Mouse (Mus musculus) CH12F3 (cell line): Measurements from ENCODE around the gene Tmem200a.

Source experiments
- in situ Hi-C: fragments of 300-500 bp; cut with MboI; formaldehyde crosslinking; loops from 2 replicates; pipeline ENCODE4 v1.14.3; 2020; ENCODE audit warnings: low sequenced_read_pairs

Tmem200a gene

DNA sequence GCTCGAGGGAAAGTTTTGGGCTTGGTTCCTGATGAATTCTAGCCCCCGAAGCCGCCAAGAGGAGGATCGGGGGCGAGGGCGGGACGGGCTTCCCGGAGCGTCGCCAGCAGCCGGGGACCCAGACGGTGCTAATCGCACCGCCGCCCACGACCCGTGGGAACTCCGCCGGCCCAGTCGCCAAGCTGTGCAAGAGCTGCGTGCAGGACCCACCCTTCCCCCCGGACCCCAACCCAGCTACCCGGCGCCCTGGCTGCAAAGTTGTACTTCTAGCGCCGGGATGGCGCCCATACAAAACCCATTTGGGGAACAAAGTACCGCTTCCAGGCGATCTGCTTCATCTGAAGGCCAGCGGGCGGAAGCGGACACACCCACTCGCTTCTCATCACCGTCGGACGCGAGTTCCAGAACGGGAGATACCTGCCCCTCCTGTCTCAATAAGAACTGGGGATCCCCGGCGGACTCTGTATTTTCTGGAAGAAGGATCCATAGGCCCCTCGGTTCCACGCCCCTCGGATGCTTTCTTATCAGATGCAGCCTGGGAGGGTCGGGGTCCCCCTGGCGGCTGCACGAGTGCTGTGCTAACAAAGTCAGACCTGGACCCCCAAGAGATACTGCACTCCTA is at the start of gene Tmem200a:
Tmem200a (minus strand) TSS at position 532 of the 622 bp plus-strand sequence.
- in situ Hi-C loops: no loop called here

GRCm38 (mm10) chr10:26119822-26120183 is 41.0 kb upstream of the Tmem200a start:
- in situ Hi-C loops: no loop called here

DNA sequence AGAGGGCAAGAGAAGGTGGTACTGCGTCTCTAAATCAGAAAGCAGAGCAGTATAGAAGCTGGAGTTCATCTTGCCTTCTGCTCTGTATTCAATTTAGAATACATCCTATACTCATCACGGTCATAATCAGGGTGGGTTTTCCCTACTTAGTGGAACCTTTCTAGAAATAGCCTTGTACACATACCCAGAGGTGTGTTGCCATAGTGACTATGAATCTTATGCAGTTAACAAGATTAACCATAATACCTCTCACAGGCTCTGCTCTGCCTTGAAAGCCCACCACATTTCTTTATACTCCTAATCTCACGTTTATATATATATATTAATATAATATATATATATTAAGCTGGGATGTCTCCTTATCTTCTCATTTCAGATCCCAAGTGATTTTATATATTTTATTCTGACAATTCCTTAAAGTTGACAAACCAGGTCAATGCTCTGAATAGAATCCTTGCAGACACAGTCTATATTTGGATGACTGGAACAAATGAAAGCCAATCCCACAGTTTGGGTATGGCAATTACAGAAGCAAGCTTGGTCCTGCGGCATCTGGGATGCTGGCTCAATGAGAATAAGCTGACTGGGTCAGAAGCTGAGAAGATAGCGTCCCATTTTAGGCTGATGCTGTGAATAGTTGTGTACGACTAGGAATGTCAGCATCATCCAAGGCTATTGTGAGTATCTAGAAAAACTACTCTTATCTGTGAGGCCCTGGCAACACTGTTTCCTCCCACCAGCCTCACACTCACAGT is 40.4 kb upstream of the Tmem200a start:
- in situ Hi-C loops: no loop called here

DNA sequence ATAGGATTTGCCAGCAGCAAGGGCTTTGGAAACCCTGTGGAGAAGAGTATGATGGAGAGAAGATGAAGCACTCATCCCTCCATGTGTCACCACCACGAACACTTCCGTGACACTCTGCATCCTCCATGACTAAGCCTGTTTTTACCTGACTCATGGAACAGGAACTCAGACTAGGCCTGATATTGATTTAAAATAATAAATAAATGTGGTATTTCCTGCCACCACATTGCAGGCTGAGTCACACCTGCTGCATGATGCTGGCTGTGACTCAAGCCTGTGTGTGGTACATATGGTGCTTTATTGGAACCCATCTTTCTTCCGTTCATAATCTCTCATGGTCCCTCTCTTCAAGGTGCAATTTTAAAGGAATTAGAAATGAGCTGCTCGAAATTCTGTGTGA is 35.6 kb upstream of the Tmem200a start:
- in situ Hi-C loops: no loop called here

GRCm38 (mm10) chr10:26103330-26103982 is 24.6 kb upstream of the Tmem200a start:
- in situ Hi-C loops: no loop called here

DNA sequence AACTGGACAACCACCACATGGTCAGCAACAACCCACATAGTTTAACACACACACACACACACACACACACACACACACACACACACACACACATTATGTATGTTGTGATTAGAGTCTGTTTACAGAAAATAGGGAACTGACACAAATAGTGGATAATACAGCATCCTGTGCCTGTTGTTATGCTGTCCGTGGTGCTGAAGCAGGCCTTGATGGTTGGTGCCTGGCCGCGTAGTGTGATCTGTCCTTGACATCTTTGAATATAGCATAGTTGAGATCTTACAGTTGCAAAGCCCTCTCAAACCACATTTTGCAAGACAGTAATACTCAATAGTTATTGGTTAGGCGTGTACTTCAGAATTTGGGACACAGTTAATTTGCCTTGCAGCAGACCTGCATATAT is 3.2 kb upstream of the Tmem200a start:
- in situ Hi-C loops: no loop called here

- in situ Hi-C loops: no loop called here
Observed at GRCm38 (mm10) chr10:26079678-26080077, 826 bp upstream of the Tmem200a start.

GRCm38 (mm10) chr10:26077671-26078481 is 976 bp downstream of the Tmem200a start, which contains the start of gene Gm9767:
Gene Gm9767 (plus strand): TSS chr10:26078255.
- in situ Hi-C loops: no loop called here

GRCm38 (mm10) chr10:26076949-26077348 is 1.9 kb downstream of the Tmem200a start:
- in situ Hi-C loops: no loop called here

GRCm38 (mm10) chr10:26071986-26072385 is 6.9 kb downstream of the Tmem200a start:
- in situ Hi-C loops: no loop called here

GRCm38 (mm10) chr10:26063071-26063470 is 15.8 kb downstream of the Tmem200a start:
- in situ Hi-C loops: no loop called here

DNA sequence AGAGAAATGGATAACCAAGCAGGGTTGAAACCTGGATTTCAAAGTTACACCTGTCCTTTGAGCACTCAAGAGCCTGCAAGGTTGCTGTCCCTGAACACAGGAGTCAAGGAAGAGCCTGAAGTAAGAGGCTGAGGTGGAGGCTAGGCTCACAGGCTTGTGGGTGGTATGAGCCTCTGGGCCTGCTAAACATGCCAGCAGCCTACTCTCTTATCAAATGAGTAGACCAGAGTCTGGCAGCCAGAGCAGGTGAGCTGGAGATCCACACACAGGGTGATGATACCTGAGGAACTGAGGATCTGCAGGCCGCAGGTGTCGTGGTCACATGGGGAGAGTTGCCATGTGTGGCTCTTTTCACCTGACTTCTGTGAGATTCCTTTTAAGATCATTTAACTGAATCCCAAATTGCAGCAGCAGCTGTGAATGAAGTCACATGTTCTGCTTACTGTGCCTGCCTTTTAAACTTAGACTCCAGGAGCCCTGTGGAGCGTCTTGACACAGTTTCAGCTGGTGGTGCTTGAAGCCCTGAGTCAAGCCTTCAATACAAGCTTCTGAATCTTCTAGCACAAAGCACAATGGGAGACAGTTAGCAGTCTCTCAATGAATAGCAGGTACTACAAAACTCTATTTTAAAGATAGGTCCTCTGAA is 19.1 kb downstream of the Tmem200a start:
- in situ Hi-C loops: no loop called here

- in situ Hi-C loops: no loop called here
Observed at GRCm38 (mm10) chr10:26051177-26051576, 27.7 kb downstream of the Tmem200a start.

- in situ Hi-C loops: no loop called here
Observed at GRCm38 (mm10) chr10:26034931-26035330, 43.9 kb downstream of the Tmem200a start.

GRCm38 (mm10) chr10:26018740-26019139 is 60.1 kb downstream of the Tmem200a start:
- in situ Hi-C loops: no loop called here

- in situ Hi-C loops: no loop called here
Observed at GRCm38 (mm10) chr10:26014298-26014697, 64.6 kb downstream of the Tmem200a start.

DNA sequence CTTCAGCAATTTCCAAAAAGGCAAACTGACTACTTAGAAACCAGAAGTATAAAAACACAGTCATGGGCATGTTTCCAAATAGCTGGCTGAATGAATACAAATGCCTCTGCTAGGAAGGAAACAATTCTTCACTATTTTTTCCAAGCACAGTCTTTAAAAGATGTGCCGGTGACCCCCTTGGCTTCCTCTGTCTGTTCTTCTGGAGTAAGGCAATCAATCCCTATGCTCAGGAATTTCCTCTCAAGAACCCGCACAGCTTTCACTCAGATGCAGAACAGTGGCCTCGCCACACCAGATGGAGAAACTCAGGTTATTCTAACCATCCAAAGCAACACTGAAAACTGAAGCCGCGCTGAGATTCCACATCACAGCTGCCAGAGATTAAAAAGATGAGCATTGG is 69.9 kb downstream of the Tmem200a start:
- in situ Hi-C loops: no loop called here

DNA sequence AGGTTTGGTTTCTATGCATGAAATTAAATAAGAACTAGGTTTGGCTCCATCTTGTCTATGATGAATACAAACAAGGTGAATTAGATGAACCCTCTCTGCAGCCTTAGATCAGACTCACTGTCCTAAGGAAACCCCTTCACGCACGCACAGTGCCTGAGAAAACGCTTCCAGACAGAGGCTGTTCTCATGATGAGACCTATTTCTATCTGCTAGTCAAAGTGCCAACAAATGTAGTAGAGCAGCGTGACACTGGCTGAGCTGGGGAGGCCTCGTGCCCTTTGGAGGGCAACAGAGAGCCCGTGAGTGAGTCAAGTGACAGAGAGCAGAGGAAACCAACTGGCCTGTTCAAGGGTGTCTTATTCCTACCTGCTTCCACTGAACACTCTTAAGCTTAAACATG is 73.4 kb downstream of the Tmem200a start:
- in situ Hi-C loops: no loop called here

DNA sequence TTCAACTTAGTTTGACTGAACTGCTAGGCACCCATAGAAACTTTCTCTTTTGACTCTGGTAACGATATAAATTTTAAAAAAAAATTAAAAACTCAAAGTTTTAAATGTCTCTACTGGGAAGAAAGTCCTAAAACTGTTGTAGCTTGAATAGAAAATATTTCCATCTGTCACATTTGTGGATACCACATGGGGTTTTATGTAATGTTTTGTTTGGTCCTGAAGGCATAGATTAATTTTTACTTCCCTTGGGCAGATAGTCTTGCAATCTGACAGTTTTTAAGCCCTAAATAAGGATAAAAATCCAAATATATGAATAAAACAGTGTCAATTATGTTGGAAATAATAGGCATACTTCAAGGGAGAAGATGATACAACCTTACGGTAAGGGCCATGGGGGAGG is 78.0 kb downstream of the Tmem200a start:
- in situ Hi-C loops: no loop called here

- in situ Hi-C loops: no loop called here
Observed at GRCm38 (mm10) chr10:25999291-25999930, 79.4 kb downstream of the Tmem200a start.
